Mouse (Mus musculus) embryonic fibroblast, embryonic 13.5 days (primary cell): ENCODE measurements around the gene Hira. TPM values are rescaled to one million over a fixed set of nuclear protein-coding genes. Genes with fewer than 3 reads are reported as not detected.
"Not testable (repeated sequence)": the region's sequence is repeated elsewhere in the genome, so short reads cannot be mapped to it uniquely, and the experiment has no call there.

Source experiments
- H3K27ac ChIP-seq: 2 replicates; pipeline ENCODE4 v1.5.1; 2012; ENCODE audit warnings: low read length, control low read depth, inconsistent platforms; ENCODE audit not compliant: insufficient read depth
- H3K4me1 ChIP-seq: 2 replicates; pipeline ENCODE4 v1.6.1; 2011; ENCODE audit warnings: low read length; ENCODE audit not compliant: control insufficient read depth, insufficient read depth
- H3K4me3 ChIP-seq: 2 replicates; pipeline ENCODE4 v1.5.1; 2011; ENCODE audit warnings: mild to moderate bottlenecking, control low read depth, low read length; ENCODE audit not compliant: insufficient read depth
- CTCF ChIP-seq: IDR thresholded peaks from 2 replicates; pipeline ENCODE4 v1.5.1; 2011; ENCODE audit warnings: mild to moderate bottlenecking, control low read depth, low read length, moderate library complexity, borderline replicate concordance; ENCODE audit not compliant: insufficient read depth
- POLR2A ChIP-seq: IDR thresholded peaks from 2 replicates; pipeline ENCODE4 v1.6.1; 2011; ENCODE audit warnings: low read depth, mild to moderate bottlenecking, control low read depth, low read length, moderate library complexity
- polyA plus RNA-seq: library from polyadenylated mRNA; stranded (reverse); fragments of >200 nt; gene quantifications from 2 replicates; pipeline ENCODE4 v1.2.4, GENCODE M21; 2011; ENCODE audit warnings: low read depth; ENCODE audit not compliant: missing spikeins, insufficient read length

Gene Hira
- 48.8 and 59.8 TPM in 2 replicates for polyA plus RNA-seq

DNA sequence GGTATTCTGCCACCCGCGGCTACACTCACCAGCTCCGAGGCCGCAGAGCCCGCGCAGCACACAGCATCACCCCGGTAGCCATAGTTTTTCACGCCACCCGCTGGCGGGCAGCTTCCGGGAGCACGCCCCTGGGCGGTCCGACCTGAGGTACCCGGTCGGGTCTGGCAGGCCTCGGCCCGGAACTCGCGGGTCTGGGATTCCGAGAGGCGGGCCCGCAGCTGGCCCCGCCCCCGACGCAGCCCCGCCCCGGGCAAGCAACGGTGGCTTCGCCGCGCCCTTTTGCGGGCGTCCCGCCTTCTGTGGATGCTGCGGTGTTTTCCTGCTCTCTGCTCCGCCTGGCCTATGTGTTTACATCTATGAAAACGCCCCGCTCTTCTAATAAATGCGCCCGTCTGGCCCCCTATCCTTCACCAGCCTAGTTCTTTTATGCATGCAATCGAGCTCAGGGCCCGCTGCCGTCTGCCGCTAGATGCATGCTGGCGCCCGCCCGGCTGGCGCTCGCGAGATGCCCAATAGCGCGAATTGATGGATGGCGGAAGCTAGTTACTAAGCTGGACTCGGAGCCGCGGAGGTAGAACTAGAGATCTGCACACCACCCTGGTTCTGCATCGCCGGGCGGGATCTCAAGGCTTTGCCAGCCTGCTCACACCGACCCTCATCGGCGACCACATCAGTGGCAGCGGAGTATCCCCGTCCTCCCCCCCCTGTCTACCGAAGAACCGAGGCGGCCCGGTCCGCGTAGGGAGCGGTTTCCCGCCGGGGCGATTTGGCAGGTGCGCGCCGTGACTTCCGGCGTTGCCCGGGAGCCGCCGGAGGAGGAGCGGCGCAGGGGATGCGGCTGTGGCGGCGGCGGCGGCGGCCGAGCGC, at the start of gene Hira, which contains the start of gene Mrpl40:
Hira (plus strand) TSS at position 596 of the 867 bp plus-strand sequence.
Mrpl40 (minus strand) TSS at position 421 of the 867 bp plus-strand sequence.
- Histone ChIP-seq H3K4me1 (0 out of 2 replicates have a peak, but pooled peaks cover 2% of the 10 kb centered on the region), H3K4me3 (peak within 1 kb of the TSS; percentile 79), H3K27ac (peak within 1 kb of the TSS; percentile 85)
- TF ChIP-seq CTCF (no peak), POLR2A (peak; percentile 79)

DNA sequence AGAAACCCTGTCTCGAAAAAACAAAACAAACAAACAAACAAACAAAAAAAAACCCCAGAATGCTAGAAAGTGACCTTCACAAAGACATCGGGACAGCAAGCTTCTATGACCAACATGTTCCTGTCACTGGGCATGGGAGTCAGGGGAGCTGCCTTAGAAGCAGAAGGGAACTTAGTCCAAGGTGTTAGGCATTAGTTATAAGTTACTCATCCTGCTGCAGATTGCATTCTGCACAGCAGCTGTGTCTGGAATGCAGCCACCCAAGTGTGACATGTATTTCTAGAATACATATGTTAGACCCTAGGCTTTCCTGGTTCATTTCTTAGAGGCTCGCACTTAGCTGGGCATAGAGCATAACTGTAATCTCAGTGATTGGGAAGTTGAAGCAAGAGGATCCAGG, 48.2 kb upstream of the Hira start:
- no peak overlapping the region for H3K27ac ChIP-seq
- TF ChIP-seq POLR2A (no peak), CTCF (no peak)
- no peak overlapping the region for H3K4me3 ChIP-seq
- H3K4me1 ChIP-seq: no peaks in the 10 kb centered on the region

DNA sequence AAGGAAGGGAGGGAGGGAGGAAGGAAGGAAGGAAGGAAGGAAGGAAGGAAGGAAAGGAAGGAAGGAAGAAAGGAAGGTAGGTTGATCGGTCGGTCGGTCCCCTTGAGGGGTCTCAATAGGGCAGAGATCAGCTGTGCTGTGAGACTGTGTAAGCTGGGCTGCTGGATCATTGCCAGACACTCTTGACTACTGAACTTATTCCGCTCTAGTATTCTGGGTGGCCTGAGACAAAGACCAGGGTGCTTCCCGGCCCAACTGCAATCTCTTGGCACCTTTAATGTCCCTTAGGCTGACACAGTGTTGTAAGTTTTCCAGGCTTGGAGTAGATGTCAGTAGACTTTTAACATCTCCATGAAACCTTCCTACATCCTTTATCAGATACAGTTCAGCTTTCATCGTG, 47.7 kb upstream of the Hira start:
- H3K27ac ChIP-seq: no peak overlapping the region
- no peaks in the 10 kb centered on the region for H3K4me1 ChIP-seq
- no peak overlapping the region for H3K4me3 ChIP-seq
- TF ChIP-seq POLR2A (no peak), CTCF (no peak)

DNA sequence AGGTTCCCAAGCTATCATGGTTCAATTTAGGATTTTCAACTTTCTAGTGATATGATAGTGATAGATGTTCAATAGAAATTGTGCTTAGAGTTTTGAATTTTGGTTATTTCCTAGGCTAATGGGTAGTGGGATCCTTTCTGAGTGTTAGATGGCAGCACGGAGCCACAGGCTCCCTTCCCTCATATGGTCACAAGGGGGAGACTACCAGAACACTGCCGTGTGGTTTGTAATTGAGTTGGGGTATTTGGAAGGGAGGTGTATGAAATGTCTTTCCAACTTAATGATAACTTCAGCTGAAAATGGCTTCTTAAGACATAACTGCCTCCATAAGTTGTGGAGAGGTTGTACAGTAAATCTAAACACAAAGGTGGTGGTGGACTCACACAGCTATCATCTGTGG, 43.4 kb upstream of the Hira start:
- Histone ChIP-seq H3K27ac (no peak overlapping the region), H3K4me3 (no peak overlapping the region), H3K4me1 (peaks cover 2% of the 10 kb centered on the region; the same call in 1 of the 2 replicates)
- TF ChIP-seq POLR2A (no peak), CTCF (no peak)

DNA sequence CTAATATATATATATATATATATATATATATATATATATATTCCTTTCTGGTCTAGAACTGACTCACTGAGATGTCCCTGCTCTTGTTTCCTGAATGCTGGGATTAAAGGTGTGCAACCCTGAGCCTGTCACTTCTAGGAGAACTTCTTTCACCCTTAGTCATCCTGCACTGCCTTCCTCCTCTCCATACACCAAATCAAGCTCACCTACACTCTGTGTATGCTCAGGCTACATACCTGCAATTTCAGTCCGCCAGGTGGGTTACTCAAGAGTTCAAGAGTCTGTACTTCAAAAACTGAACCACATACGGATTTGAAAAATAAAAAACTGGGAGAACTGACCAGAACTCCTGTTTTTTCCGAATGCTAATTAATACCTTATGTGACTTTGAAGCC, 40.8 kb upstream of the Hira start:
- H3K27ac ChIP-seq: no peak overlapping the region
- peaks cover 2% of the 10 kb centered on the region; the same call in 1 of the 2 replicates for H3K4me1 ChIP-seq
- TF ChIP-seq POLR2A: no peak
- TF ChIP-seq CTCF: no peak
- no peak overlapping the region for H3K4me3 ChIP-seq

DNA sequence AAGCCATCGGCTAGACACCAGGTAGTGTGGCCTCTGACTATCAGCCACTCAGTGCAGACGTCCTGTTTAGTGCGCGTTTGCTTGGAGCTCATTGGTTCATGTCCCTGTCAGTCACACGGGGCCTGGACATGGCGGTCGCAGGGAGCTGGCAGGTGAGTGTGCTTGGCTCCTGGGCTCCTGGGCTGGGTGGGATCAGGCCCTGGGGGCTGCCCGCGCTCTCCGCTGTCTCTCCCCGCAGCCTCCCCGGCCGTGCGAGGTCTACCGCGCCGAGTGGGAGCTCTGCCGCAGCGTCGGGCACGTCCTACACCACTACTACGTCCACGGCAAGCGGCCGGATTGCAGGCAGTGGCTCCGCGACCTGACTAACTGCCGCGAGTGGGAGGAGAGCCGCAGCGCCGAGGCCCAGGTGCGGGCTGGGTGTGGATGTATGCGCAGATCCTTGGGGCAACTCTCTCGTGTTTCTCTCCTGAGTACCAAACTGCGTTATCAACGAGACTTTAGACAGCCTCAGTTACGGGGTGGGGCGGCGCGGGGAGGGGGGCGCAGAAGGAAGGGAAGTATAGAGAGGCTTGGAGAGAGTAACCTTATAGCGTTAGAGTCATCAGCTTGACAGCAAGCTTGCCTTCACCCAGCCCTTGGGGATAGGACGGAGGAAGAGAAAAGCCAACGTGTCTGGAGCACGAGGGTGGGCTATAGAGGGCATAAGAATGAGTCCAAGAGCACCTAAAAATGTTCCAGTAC, 40.2 kb upstream of the Hira start, which contains the start of the genes 2510002D24Rik and Gm28539:
2510002D24Rik (plus strand) TSS at position 111 of the 741 bp plus-strand sequence.
Gm28539 (plus strand) TSS at position 117 of the 741 bp plus-strand sequence.
- Histone ChIP-seq H3K4me3 (peak within 1 kb of the TSS; percentile 72), H3K27ac (no peak within 1 kb of the TSS), H3K4me1 (peaks cover 2% of the 10 kb centered on the region; the same call in 1 of the 2 replicates)
- peak; percentile 82 for TF ChIP-seq POLR2A
- TF ChIP-seq CTCF: no peak

DNA sequence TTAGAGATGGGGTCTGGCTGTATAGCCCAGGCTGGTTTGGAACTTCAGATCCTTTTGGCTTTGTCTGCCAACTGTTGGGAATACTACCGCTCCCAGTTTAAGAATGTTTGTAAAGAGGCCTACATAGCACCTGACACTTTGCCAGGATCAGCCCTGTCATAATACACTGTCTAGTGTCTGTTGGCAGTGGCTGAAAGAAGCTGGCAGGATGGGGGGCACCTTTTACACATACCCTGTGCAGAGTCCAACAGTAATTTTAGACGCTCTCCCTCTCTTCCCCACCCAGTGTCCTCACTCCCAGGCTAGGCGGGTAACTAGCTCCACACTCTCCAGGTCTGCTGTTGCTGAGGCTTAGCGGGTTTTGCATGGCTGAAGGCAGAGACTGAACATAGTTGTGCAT, 38.5 kb upstream of the Hira start:
- Histone ChIP-seq H3K4me1 (peaks cover 2% of the 10 kb centered on the region; the same call in 1 of the 2 replicates), H3K27ac (no peak overlapping the region), H3K4me3 (no peak overlapping the region)
- TF ChIP-seq CTCF: no peak
- no peak for TF ChIP-seq POLR2A

DNA sequence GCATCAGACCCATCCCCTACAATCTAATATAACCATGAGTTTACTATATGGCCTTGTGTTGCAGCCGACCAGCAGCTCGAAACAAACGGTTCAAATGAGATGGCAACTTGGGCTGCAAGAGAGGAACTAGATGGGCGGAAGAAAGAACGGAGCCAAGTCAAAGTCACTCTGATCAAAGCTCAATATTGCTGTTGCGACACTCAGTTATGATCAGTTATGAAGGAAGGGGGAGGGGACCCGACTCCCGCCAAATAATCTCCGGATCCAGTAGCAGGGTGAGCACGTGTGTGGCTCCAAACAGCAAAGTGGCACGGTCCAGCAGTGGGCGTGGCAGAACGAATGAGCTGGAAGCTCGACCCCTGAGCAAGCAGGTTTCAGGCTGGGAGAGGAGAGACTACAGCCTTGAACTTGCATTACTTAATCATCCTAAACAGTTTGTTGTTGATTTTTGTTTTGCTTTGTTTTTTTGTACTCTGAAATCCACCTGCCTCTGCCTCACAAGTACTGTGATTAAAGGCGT, 30.5 kb upstream of the Hira start:
- Histone ChIP-seq H3K27ac (no peak overlapping the region), H3K4me3 (no peak overlapping the region), H3K4me1 (no peaks in the 10 kb centered on the region)
- no peak for TF ChIP-seq CTCF
- TF ChIP-seq POLR2A: no peak

DNA sequence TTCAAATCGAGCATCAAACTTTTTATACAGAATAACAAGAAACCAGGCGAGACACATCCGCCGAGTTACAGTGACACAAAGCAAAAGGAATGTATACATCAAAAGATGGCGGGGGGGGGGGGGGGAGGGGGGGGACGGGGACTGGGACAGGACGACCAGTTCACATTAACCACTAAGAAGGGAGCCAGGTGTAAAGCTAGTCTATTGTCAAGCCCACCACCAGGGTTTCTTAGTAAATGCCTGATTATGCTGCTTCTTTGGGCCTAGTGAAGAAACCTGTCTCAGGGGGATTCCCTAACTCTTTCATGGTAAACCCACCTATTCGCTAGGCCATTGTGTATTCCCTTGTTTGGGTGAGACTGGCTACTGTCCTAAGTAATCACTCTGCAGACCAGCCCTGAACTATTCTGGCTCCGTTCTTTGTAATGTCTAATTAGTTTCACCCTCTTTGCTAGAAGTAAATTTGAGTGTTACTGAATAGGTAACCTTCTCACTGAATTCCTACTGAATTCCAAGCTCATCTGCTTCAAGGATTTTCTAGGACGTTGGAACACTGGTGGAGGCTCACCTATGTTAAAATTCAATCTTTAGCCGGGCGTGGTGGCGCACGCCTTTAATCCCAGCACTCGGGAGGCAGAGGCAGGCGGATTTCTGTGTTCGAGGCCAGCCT, 27.2 kb upstream of the Hira start:
- not testable (repeated sequence) for H3K27ac ChIP-seq, H3K4me3 ChIP-seq, H3K4me1 ChIP-seq
